Mouse (Mus musculus) left cerebral cortex, postnatal 25 days (tissue): ENCODE measurements around the gene Tssk4. TPM values are rescaled to one million over a fixed set of nuclear protein-coding genes. Genes with fewer than 3 reads are reported as not detected.

ENCODE experiments used
- DNase-seq, 2 experiments: peaks; one replicate each; pipeline ENCODE4 v3.0.0; 2022; ENCODE audit warnings: low spot score in 2 of 2, mixed read lengths in 1 of 2
- intact Hi-C: fragments of 180-260 bp; cut with DNase I; formaldehyde crosslinking; loops from one replicate; pipeline ENCODE4 v1.15.1; 2025
- total RNA-seq, 2 experiments: library from RNA; stranded (reverse); gene quantifications; 2 replicates each; pipeline ENCODE4 v1.2.3; 2021

The Tssk4 gene
- total RNA-seq, 2 experiments from 2014 or later: 0.30 to 1.1 TPM

DNA sequence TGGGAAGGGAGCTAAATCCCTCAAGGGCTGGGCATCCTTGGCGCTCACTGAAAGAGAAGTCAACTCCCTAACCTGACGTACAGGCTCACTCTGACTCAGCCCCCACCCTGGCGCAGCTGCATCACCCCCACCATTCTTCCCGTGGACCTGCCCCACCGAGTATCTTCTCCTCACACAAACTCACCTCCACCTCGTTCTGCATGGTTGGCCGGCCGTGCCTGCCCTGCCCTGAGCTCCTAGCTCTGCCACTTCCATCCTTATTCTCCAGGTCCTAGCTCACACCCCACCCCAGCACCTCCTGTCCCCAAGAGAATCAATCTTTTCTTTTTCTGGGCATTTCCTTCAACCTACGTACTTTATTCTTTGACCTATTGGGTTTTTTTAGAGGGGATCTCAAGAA lies 51.1 kb downstream of the Tssk4 start:
- no peak for DNase-seq
- intact Hi-C loops: loop anchor here (10.0 kb wide), 1 partner anchor 134 kb away; no protein-coding TSS in a partner anchor

Other genes starting within 250 kb of the Tssk4 start
- gene Dhrs4, start 171.4 kb upstream of the Tssk4 start, total RNA-seq: 10 to 100 TPM; 15.2 to 15.4 TPM
- 10 to 100 TPM; 46.6 to 46.9 TPM for gene Carmil3, start 159.5 kb upstream of the Tssk4 start, total RNA-seq
- gene Cpne6, start 139.7 kb upstream of the Tssk4 start, total RNA-seq: 100 to 1,000 TPM; 180 to 216 TPM
- 1 to 10 TPM in 1 of 2 experiments, under 1 TPM in 1; 0.34 to 1.2 TPM for gene Nrl, start 125.2 kb upstream of the Tssk4 start, total RNA-seq
- gene Pck2, start 109.9 kb upstream of the Tssk4 start, total RNA-seq: 10 to 100 TPM; 20.2 to 25.3 TPM
- 10 to 100 TPM; 73.1 to 77.7 TPM for gene Dcaf11, start 90.2 kb upstream of the Tssk4 start, total RNA-seq
- under 1 TPM in 1 of 2 experiments, not detected in 1; 0.89 TPM for gene A730061H03Rik, start 89.8 kb upstream of the Tssk4 start, total RNA-seq
- gene Fitm1, start 74.6 kb upstream of the Tssk4 start, total RNA-seq: not detected
- 10 to 100 TPM; 39.4 to 45.3 TPM for gene Psme1, start 72.1 kb upstream of the Tssk4 start, total RNA-seq
- gene Emc9, start 64.9 kb upstream of the Tssk4 start, total RNA-seq: 10 to 100 TPM; 38.1 to 41.5 TPM
- 10 to 100 TPM; 35.2 to 47.9 TPM for gene Psme2, start 59.1 kb upstream of the Tssk4 start, total RNA-seq
- 10 to 100 TPM; 27.6 to 31.7 TPM for gene Rnf31, start 58.5 kb upstream of the Tssk4 start, total RNA-seq
- 10 to 100 TPM in 1 of 2 experiments, 1 to 10 TPM in 1; 9.9 to 12.3 TPM for gene Irf9, start 46.6 kb upstream of the Tssk4 start, total RNA-seq
- gene Rec8, start 32.1 kb upstream of the Tssk4 start, total RNA-seq: 1 to 10 TPM; 2.2 to 3.7 TPM
- gene Ipo4, start 14.2 kb upstream of the Tssk4 start, total RNA-seq: 100 to 1,000 TPM; 117 TPM
- 1 to 10 TPM; 3.9 to 4.7 TPM for gene Gm49378, start 12.3 kb upstream of the Tssk4 start, total RNA-seq
- gene Tm9sf1, start 6.4 kb upstream of the Tssk4 start, total RNA-seq: 10 to 100 TPM; 36.6 to 45.2 TPM
- gene Mdp1, start 10.3 kb downstream of the Tssk4 start, total RNA-seq: 10 to 100 TPM; 36.9 to 40.1 TPM
- gene Gmpr2, start 21.8 kb downstream of the Tssk4 start, total RNA-seq: 10 to 100 TPM; 22.1 to 24.8 TPM
- 100 to 1,000 TPM; 325 to 348 TPM for gene Nedd8, start 21.9 kb downstream of the Tssk4 start, total RNA-seq
- gene Tinf2, start 31.6 kb downstream of the Tssk4 start, total RNA-seq: 10 to 100 TPM; 12.9 to 14.8 TPM
- not detected for gene Tgm1, start 63.7 kb downstream of the Tssk4 start, total RNA-seq
- gene Rabggta, start 72.1 kb downstream of the Tssk4 start, total RNA-seq: 10 to 100 TPM; 45.6 to 45.8 TPM
- gene Dhrs1, start 95.5 kb downstream of the Tssk4 start, total RNA-seq: 10 to 100 TPM; 79.2 to 88.7 TPM
- gene Nop9, start 95.5 kb downstream of the Tssk4 start, total RNA-seq: 10 to 100 TPM; 12.7 to 14.0 TPM
- 1 to 10 TPM; 1.6 to 2.3 TPM for gene Cideb, start 108.3 kb downstream of the Tssk4 start, total RNA-seq
- under 1 TPM; 0.25 to 0.32 TPM for gene Ltb4r2, start 111.2 kb downstream of the Tssk4 start, total RNA-seq
- gene Ltb4r1, start 115.8 kb downstream of the Tssk4 start, total RNA-seq: under 1 TPM; 0.25 to 0.39 TPM
- 1 to 10 TPM; 3.8 to 7.1 TPM for gene Adcy4, start 133.9 kb downstream of the Tssk4 start, total RNA-seq
- gene Ripk3, start 138.7 kb downstream of the Tssk4 start, total RNA-seq: under 1 TPM in 1 of 2 experiments, not detected in 1; 0.96 TPM
- 1 to 10 TPM; 1.3 to 2.6 TPM for gene Nfatc4, start 173.0 kb downstream of the Tssk4 start, total RNA-seq
- gene Nynrin, start 203.8 kb downstream of the Tssk4 start, total RNA-seq: 10 to 100 TPM in 1 of 2 experiments, 1 to 10 TPM in 1; 6.5 to 10.5 TPM
- gene Cbln3, start 234.2 kb downstream of the Tssk4 start, total RNA-seq: under 1 TPM; 0.14 to 0.25 TPM
- 10 to 100 TPM; 10.1 to 10.7 TPM for gene Khnyn, start 234.8 kb downstream of the Tssk4 start, total RNA-seq